Mouse (Mus musculus): ENCODE measurements around the gene Nek8.

- TF ChIP-seq EP300 (IDR thresholded peaks at IDR 0.05; ENCODE audit: low read depth) (no peak), CTCF (IDR thresholded peaks at IDR 0.05; ENCODE audit: low read depth) (no peak)
Measured at GRCm38 (mm10) chr11:78136132-78136531, 40.3 kb downstream of the Nek8 start.

All from liver, embryonic 14.5 days (tissue).